ENCODE assay signal across 23 mouse cellular contexts in the genomic region with DNA sequence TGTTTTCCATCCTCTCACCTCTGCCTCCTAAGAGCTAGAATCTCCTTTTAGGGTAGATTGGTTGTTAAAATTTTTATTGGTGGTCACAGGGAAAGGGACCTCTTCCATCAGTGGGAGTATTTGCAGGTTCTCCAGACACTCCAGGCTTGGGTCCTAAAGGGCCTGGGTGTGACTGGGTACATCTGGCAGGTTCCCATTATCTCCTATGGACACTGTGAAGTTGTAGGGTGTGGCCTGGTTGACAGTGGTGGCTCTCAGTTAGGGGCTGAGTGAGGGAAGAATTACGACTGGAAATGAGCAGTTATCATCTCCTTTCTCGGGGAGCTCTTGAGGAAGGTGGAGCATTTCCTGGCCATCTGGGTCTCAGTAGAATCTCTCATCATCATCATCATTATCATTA. TPM values are rescaled to one million over a fixed set of nuclear protein-coding genes. Genes with fewer than 3 reads are reported as not detected.
A peak's percentile ranks its signal among the peaks of the same experiment; 100 is the strongest.
DNase-seq lines count a peak whose midpoint lies in the region; ATAC-seq lines count a peak whose summit lies in the region.
"Had no signal": no experiment of that assay in that cellular context is flagged by ENCODE, and none has a peak within 500 bp of the region (broad histone marks: within the 10 kb centered on the region; RNA-seq: fewer than 3 reads in every experiment).

No protein-coding gene starts in this region.

- WGBS in liver, embryonic 13.5 days (ENCODE audit: insufficient replicate concordance), result 17% methylated on average over 2 of the region's 2 CpGs
- 32% methylated on average over 2 of the region's 2 CpGs for WGBS in stomach, embryonic 15.5 days
- 78% methylated on average over 2 of the region's 2 CpGs for WGBS in midbrain, embryonic 10.5 days
- 34% methylated on average over 2 of the region's 2 CpGs for WGBS in kidney, embryonic 16.5 days

- peak; percentile 100 for ATAC-seq in liver, embryonic 13.5 days (ENCODE audit: low read depth)
- ATAC-seq in stomach, embryonic 15.5 days (ENCODE audit: insufficient read depth, low FRiP score, low read depth), result peak; percentile 95
- ATAC-seq in kidney, embryonic 16.5 days (ENCODE audit: low FRiP score, low TSS enrichment), result no peak
- ATAC-seq: CD4-positive, CD25-positive, alpha-beta regulatory T cell, adult 4 months; hindbrain, embryonic 16.5 days; midbrain, embryonic 13.5 days had no signal

- peak; percentile 73 for DNase-seq in heart, adult 11 months
- no peak for DNase-seq in heart, postnatal 4 days
- DNase-seq in spleen, postnatal 36 days (ENCODE audit: low spot score in 2 of 2), result peak; percentile 23 to 50
- no peak for DNase-seq in spleen, postnatal 14 days (ENCODE audit: low spot score in 2 of 2)
- DNase-seq in liver, embryonic 13.5 days, result peak; percentile 79
- DNase-seq in midbrain, embryonic 10.5 days (ENCODE audit: low spot score), result no peak
- DNase-seq: cerebellum, adult 11-12 months; cerebellum, postnatal 25 days; gastrocnemius, adult 2 months; heart, postnatal 36 days; kidney, adult 2 months; left cerebral cortex, postnatal 4 days; lung, adult 18-20 months; lung, postnatal 36 days; retina, postnatal 1 day; thymus, postnatal 36 days had no signal

- H3K4me2 ChIP-seq in liver, embryonic 13.5 days, result peak overlapping the region; percentile 61
- H3K4me2 ChIP-seq in stomach, embryonic 15.5 days, result no peak overlapping the region
- no peak overlapping the region for H3K4me2 ChIP-seq in kidney, embryonic 16.5 days (replicated peaks; ENCODE audit: low read depth, low read length)
- H3K4me2 ChIP-seq: heart, embryonic 13.5 days; midbrain, embryonic 13.5 days had no signal

- H3K27ac ChIP-seq in liver, embryonic 13.5 days, result peak overlapping the region; percentile 92
- no peak overlapping the region for H3K27ac ChIP-seq in stomach, embryonic 15.5 days
- no peak overlapping the region for H3K27ac ChIP-seq in midbrain, embryonic 10.5 days (replicated peaks)
- H3K27ac ChIP-seq in kidney, embryonic 16.5 days (ENCODE audit: low read length), result no peak overlapping the region
- H3K27ac ChIP-seq: gastrocnemius, adult 2 months; heart, embryonic 13.5 days; midbrain, embryonic 13.5 days; neural tube, embryonic 15.5 days had no signal

- H3K36me3 ChIP-seq in liver, embryonic 13.5 days, result no peaks in the 10 kb centered on the region
- no peaks in the 10 kb centered on the region for H3K36me3 ChIP-seq in stomach, embryonic 15.5 days
- no peaks in the 10 kb centered on the region for H3K36me3 ChIP-seq in midbrain, embryonic 10.5 days
- no peaks in the 10 kb centered on the region for H3K36me3 ChIP-seq in kidney, embryonic 16.5 days (ENCODE audit: insufficient read depth, low read length)
- H3K36me3 ChIP-seq: heart, embryonic 13.5 days; midbrain, embryonic 13.5 days; neural tube, embryonic 15.5 days had no signal

- peak overlapping the region; percentile 34; the same call in 1 of the 2 replicates for H3K4me3 ChIP-seq in liver, embryonic 13.5 days (replicated peaks)
- H3K4me3 ChIP-seq in stomach, embryonic 15.5 days (replicated peaks), result no peak overlapping the region
- no peak overlapping the region for H3K4me3 ChIP-seq in midbrain, embryonic 10.5 days
- H3K4me3 ChIP-seq in kidney, embryonic 16.5 days (ENCODE audit: low read length), result no peak overlapping the region
- H3K4me3 ChIP-seq: gastrocnemius, adult 2 months; heart, embryonic 13.5 days; midbrain, embryonic 13.5 days; neural tube, embryonic 15.5 days had no signal

- H3K9ac ChIP-seq in liver, embryonic 13.5 days, result peak overlapping the region; percentile 57; the same call in 1 of the 2 replicates
- no peak overlapping the region for H3K9ac ChIP-seq in stomach, embryonic 15.5 days
- H3K9ac ChIP-seq in kidney, embryonic 16.5 days (replicated peaks; ENCODE audit: low read length), result no peak overlapping the region
- H3K9ac ChIP-seq: heart, embryonic 13.5 days; midbrain, embryonic 13.5 days; neural tube, embryonic 15.5 days had no signal

- H3K9me3 ChIP-seq in liver, embryonic 13.5 days (replicated peaks), result no peaks in the 10 kb centered on the region
- H3K9me3 ChIP-seq in stomach, embryonic 15.5 days, result no peaks in the 10 kb centered on the region
- no peaks in the 10 kb centered on the region for H3K9me3 ChIP-seq in midbrain, embryonic 10.5 days (replicated peaks)
- no peaks in the 10 kb centered on the region for H3K9me3 ChIP-seq in kidney, embryonic 16.5 days (ENCODE audit: low read length)
- H3K9me3 ChIP-seq: heart, embryonic 13.5 days; midbrain, embryonic 13.5 days; neural tube, embryonic 15.5 days had no signal

- H3K27me3 ChIP-seq in liver, embryonic 13.5 days, result no peaks in the 10 kb centered on the region
- no peaks in the 10 kb centered on the region for H3K27me3 ChIP-seq in stomach, embryonic 15.5 days (replicated peaks)
- H3K27me3 ChIP-seq in midbrain, embryonic 10.5 days (ENCODE audit: low read depth, poor library complexity, severe bottlenecking), result no peaks in the 10 kb centered on the region
- H3K27me3 ChIP-seq in kidney, embryonic 16.5 days (ENCODE audit: insufficient read depth, low read length), result no peaks in the 10 kb centered on the region
- H3K27me3 ChIP-seq: heart, embryonic 13.5 days; midbrain, embryonic 13.5 days; neural tube, embryonic 15.5 days had no signal

- peaks cover 61% of the 10 kb centered on the region for H3K4me1 ChIP-seq in liver, embryonic 13.5 days (replicated peaks)
- H3K4me1 ChIP-seq in stomach, embryonic 15.5 days, result no peaks in the 10 kb centered on the region
- H3K4me1 ChIP-seq in midbrain, embryonic 10.5 days, result peaks cover 19% of the 10 kb centered on the region
- peaks cover 6% of the 10 kb centered on the region; the same call in 1 of the 2 replicates for H3K4me1 ChIP-seq in kidney, embryonic 16.5 days (ENCODE audit: insufficient read depth, low read length)
- H3K4me1 ChIP-seq: midbrain, embryonic 13.5 days had no signal

RNA-seq across cellular contexts. Expression of gene Mark3, which starts 15.7 kb away (rescaled TPM):
- 10 to 100 TPM; 77.5 to 79.9 TPM for total RNA-seq in heart, postnatal 4 days (2021)
- 13.9 and 14.6 TPM in 2 replicates for polyA plus RNA-seq in liver, embryonic 13.5 days (2015; fragmentation: Nextera tagmentation; extraction: Ambion mirVana)
- polyA plus RNA-seq in stomach, embryonic 15.5 days (2015; fragmentation: Nextera tagmentation; extraction: Ambion mirVana), result 33.9 and 34.9 TPM in 2 replicates
- polyA plus RNA-seq in midbrain, embryonic 10.5 days (2016; fragmentation: Nextera tagmentation; extraction: Ambion mirVana), result 44.2 and 47.4 TPM in 2 replicates
- polyA plus RNA-seq in kidney, embryonic 16.5 days (2015; fragmentation: Nextera tagmentation; extraction: Ambion mirVana), result 31.5 and 32.2 TPM in 2 replicates

RNA-seq across cellular contexts. Expression of gene Eif5, which starts 20.8 kb away (rescaled TPM):
- 100 to 1,000 TPM; 240 to 258 TPM for total RNA-seq in heart, postnatal 4 days (2021)
- 677 and 738 TPM in 2 replicates for polyA plus RNA-seq in liver, embryonic 13.5 days (2015; fragmentation: Nextera tagmentation; extraction: Ambion mirVana)
- polyA plus RNA-seq in stomach, embryonic 15.5 days (2015; fragmentation: Nextera tagmentation; extraction: Ambion mirVana), result 575 TPM in 2 replicates
- 713 and 786 TPM in 2 replicates for polyA plus RNA-seq in midbrain, embryonic 10.5 days (2016; fragmentation: Nextera tagmentation; extraction: Ambion mirVana)
- 481 and 498 TPM in 2 replicates for polyA plus RNA-seq in kidney, embryonic 16.5 days (2015; fragmentation: Nextera tagmentation; extraction: Ambion mirVana)

Comparison
In these comparisons a context has a peak if more than half of its experiments do, and no peak if none do; other contexts are left out.
1. DNase-seq: peak in heart, adult 11 months (single experiment), spleen, postnatal 36 days (2 of 2) and liver, embryonic 13.5 days (single experiment); none in heart, postnatal 4 days (single experiment), spleen, postnatal 14 days (0 of 2) and midbrain, embryonic 10.5 days (single experiment).